Mouse (Mus musculus) intestine, embryonic 14.5 days (tissue): ENCODE data around the gene Cavin1. TPM values are rescaled to one million over a fixed set of nuclear protein-coding genes. Genes with fewer than 3 reads are reported as not detected.

Experiments
- ATAC-seq: fragments of 200-750 bp; cut with Nextera tagmentation; replicated peaks from 2 replicates; pipeline ENCODE4 v1.8.0; 2017; ENCODE audit warnings: low read depth, moderate number of reproducible peaks, moderate TSS enrichment, moderate library complexity; ENCODE audit not compliant: low FRiP score, low TSS enrichment
- DNase-seq: peaks from one replicate; pipeline ENCODE4 v3.0.0-alpha.2; 2018; ENCODE audit warnings: low spot score
- H3K27ac ChIP-seq: fragments of 300-500 bp; sonication (generic); 2 replicates; pipeline ENCODE4 v1.5.1; 2014; ENCODE audit warnings: low read depth, mild to moderate bottlenecking, control low read depth
- H3K27me3 ChIP-seq: fragments of 300-500 bp; sonication (generic); replicated peaks from 2 replicates; pipeline ENCODE4 v1.6.1; 2014; ENCODE audit warnings: low read length, control low read depth; ENCODE audit not compliant: control insufficient read depth, insufficient read depth
- H3K36me3 ChIP-seq: fragments of 300-500 bp; sonication (generic); 2 replicates; pipeline ENCODE4 v1.6.1; 2014; ENCODE audit warnings: low read length, control low read depth; ENCODE audit not compliant: control insufficient read depth, insufficient read depth
- H3K4me1 ChIP-seq: fragments of 300-500 bp; sonication (generic); replicated peaks from 2 replicates; pipeline ENCODE4 v1.6.1; 2014; ENCODE audit warnings: low read length, control low read depth, mixed read lengths; ENCODE audit not compliant: control insufficient read depth, insufficient read depth
- H3K4me2 ChIP-seq: fragments of 300-500 bp; sonication (generic); 2 replicates; pipeline ENCODE4 v1.6.1; 2014; ENCODE audit warnings: low read length
- H3K4me3 ChIP-seq: fragments of 300-500 bp; sonication (generic); 2 replicates; pipeline ENCODE4 v1.5.1; 2014; ENCODE audit warnings: low read depth, low read length, control low read depth, mixed read lengths
- H3K9ac ChIP-seq: fragments of 300-500 bp; sonication (generic); 2 replicates; pipeline ENCODE4 v1.6.1; 2014; ENCODE audit warnings: mild to moderate bottlenecking, low read length
- H3K9me3 ChIP-seq: fragments of 300-500 bp; sonication (generic); 2 replicates; pipeline ENCODE4 v1.6.1; 2016; ENCODE audit warnings: low read length, control low read depth; ENCODE audit not compliant: control insufficient read depth
- WGBS: fragments of 180-500 bp; shearing (Covaris S2); extraction: QIAGEN DNeasy Blood & Tissue Kit; methylation state at CpG from one replicate; pipeline ENCODE4 v1.1.7; 2014; 5-methylcytosine and 5-hydroxymethylcytosine counted together
- polyA plus RNA-seq: library from polyadenylated mRNA; unstranded; fragments of >200 nt; fragmentation: Nextera tagmentation; extraction: Ambion mirVana; gene quantifications from 2 replicates; pipeline ENCODE4 v1.2.1, GENCODE M21; 2014

The Cavin1 gene
- polyA plus RNA-seq, 1 experiment from 2014 or later, result 102 TPM

- DNase-seq (no peak), ATAC-seq (no peak)
- no peak overlapping the region for H3K9ac ChIP-seq
- no peak overlapping the region for H3K4me3 ChIP-seq
- H3K36me3 ChIP-seq, result peaks cover 36% of the 10 kb centered on the region
- no peak overlapping the region for H3K27ac ChIP-seq
- peaks cover 3% of the 10 kb centered on the region; the same call in 1 of the 2 replicates for H3K4me1 ChIP-seq
- 87% methylated on average over 9 of the region's 9 CpGs for WGBS
- no peaks in the 10 kb centered on the region for H3K27me3 ChIP-seq
- no peak overlapping the region for H3K4me2 ChIP-seq
- no peaks in the 10 kb centered on the region for H3K9me3 ChIP-seq
Observed at GRCm38 (mm10) chr11:100908567-100908966, 62.1 kb downstream of the Cavin1 start.

- ATAC-seq (no peak), DNase-seq (no peak)
- WGBS, result 82% methylated on average over 2 of the region's 2 CpGs
- no peak overlapping the region for H3K4me3 ChIP-seq
- H3K27me3 ChIP-seq, result no peaks in the 10 kb centered on the region
- H3K9ac ChIP-seq, result no peak overlapping the region
- H3K9me3 ChIP-seq, result no peaks in the 10 kb centered on the region
- peaks cover 3% of the 10 kb centered on the region; the same call in 1 of the 2 replicates for H3K4me1 ChIP-seq
- no peak overlapping the region for H3K4me2 ChIP-seq
- no peak overlapping the region for H3K27ac ChIP-seq
- peaks cover 40% of the 10 kb centered on the region for H3K36me3 ChIP-seq
Observed at GRCm38 (mm10) chr11:100908112-100908511, 62.6 kb downstream of the Cavin1 start.

GRCm38 (mm10) chr11:100906885-100907284 is 63.8 kb downstream of the Cavin1 start:
- no peak overlapping the region for H3K27ac ChIP-seq
- 84% methylated on average over 4 of the region's 4 CpGs for WGBS
- no peak overlapping the region for H3K4me2 ChIP-seq
- peaks cover 52% of the 10 kb centered on the region for H3K36me3 ChIP-seq
- H3K4me3 ChIP-seq, result no peak overlapping the region
- DNase-seq (no peak), ATAC-seq (no peak)
- no peaks in the 10 kb centered on the region for H3K27me3 ChIP-seq
- H3K9ac ChIP-seq, result no peak overlapping the region
- H3K9me3 ChIP-seq, result no peaks in the 10 kb centered on the region
- no peaks in the 10 kb centered on the region for H3K4me1 ChIP-seq

Other genes starting within 250 kb of the Cavin1 start
- gene Rab5c, start 232.7 kb downstream of the Cavin1 start, polyA plus RNA-seq, result 61.2 and 63.0 TPM in 2 replicates
- gene Kcnh4, start 210.9 kb downstream of the Cavin1 start, polyA plus RNA-seq, result 0.27 and 0.41 TPM in 2 replicates
- gene Hcrt, start 208.0 kb downstream of the Cavin1 start, polyA plus RNA-seq, result not detected in 2 replicates
- gene Ghdc, start 199.9 kb downstream of the Cavin1 start, polyA plus RNA-seq, result 3.5 and 3.6 TPM in 2 replicates
- gene Stat5b, start 120.2 kb downstream of the Cavin1 start, polyA plus RNA-seq, result 27.0 and 27.8 TPM in 2 replicates
- 5.3 and 5.5 TPM in 2 replicates for gene Stat5a, start 111.5 kb downstream of the Cavin1 start, polyA plus RNA-seq
- 36.6 and 42.9 TPM in 2 replicates for gene Stat3, start 31.3 kb downstream of the Cavin1 start, polyA plus RNA-seq
- gene Atp6v0a1, start 38.6 kb upstream of the Cavin1 start, polyA plus RNA-seq, result 30.6 and 32.5 TPM in 2 replicates
- 11.5 and 12.7 TPM in 2 replicates for gene Naglu, start 99.1 kb upstream of the Cavin1 start, polyA plus RNA-seq
- not detected in 2 replicates for gene Hsd17b1, start 107.5 kb upstream of the Cavin1 start, polyA plus RNA-seq
- 39.7 and 45.5 TPM in 2 replicates for gene Coasy, start 111.7 kb upstream of the Cavin1 start, polyA plus RNA-seq
- gene Mlx, start 116.4 kb upstream of the Cavin1 start, polyA plus RNA-seq, result 43.6 and 48.0 TPM in 2 replicates
- gene Psmc3ip, start 124.5 kb upstream of the Cavin1 start, polyA plus RNA-seq, result 29.1 and 38.1 TPM in 2 replicates
- gene Retreg3, start 149.0 kb upstream of the Cavin1 start, polyA plus RNA-seq, result 7.2 and 8.0 TPM in 2 replicates
- 71.2 and 73.8 TPM in 2 replicates for gene Tubg1, start 149.1 kb upstream of the Cavin1 start, polyA plus RNA-seq
- gene Tubg2, start 185.0 kb upstream of the Cavin1 start, polyA plus RNA-seq, result 5.8 and 7.4 TPM in 2 replicates
- 1.2 and 1.4 TPM in 2 replicates for gene Cntnap1, start 199.6 kb upstream of the Cavin1 start, polyA plus RNA-seq
- 12.8 and 13.8 TPM in 2 replicates for gene Plekhh3, start 200.5 kb upstream of the Cavin1 start, polyA plus RNA-seq
- gene Ccr10, start 204.6 kb upstream of the Cavin1 start, polyA plus RNA-seq, result 0.23 TPM in 1 of 2 replicates, not detected in the other